Mouse (Mus musculus) limb, embryonic 15.5 days (tissue): ENCODE measurements around the gene Aldh1a3. TPM values are rescaled to one million over a fixed set of nuclear protein-coding genes. Genes with fewer than 3 reads are reported as not detected.

Experiments
- ATAC-seq: fragments of 200-750 bp; cut with Nextera tagmentation; 2 replicates; pipeline ENCODE4 v1.8.0; 2017; ENCODE audit warnings: low read depth, moderate TSS enrichment; ENCODE audit not compliant: insufficient number of reproducible peaks, low FRiP score, low TSS enrichment
- H3K27ac ChIP-seq: fragments of 300-500 bp; sonication (generic); 2 replicates; pipeline ENCODE4 v1.5.1; 2015; ENCODE audit warnings: moderate library complexity, mild to moderate bottlenecking, inconsistent platforms
- H3K27me3 ChIP-seq: fragments of 300-500 bp; sonication (generic); 2 replicates; pipeline ENCODE4 v1.6.1; 2015; ENCODE audit warnings: inconsistent platforms
- H3K36me3 ChIP-seq: fragments of 300-500 bp; sonication (generic); 2 replicates; pipeline ENCODE4 v1.6.1; 2015; ENCODE audit warnings: inconsistent platforms
- H3K4me1 ChIP-seq: fragments of 300-500 bp; sonication (generic); 2 replicates; pipeline ENCODE4 v1.6.1; 2015; ENCODE audit warnings: inconsistent platforms
- H3K4me2 ChIP-seq: fragments of 300-500 bp; sonication (generic); 2 replicates; pipeline ENCODE4 v1.6.1; 2015; ENCODE audit warnings: mild to moderate bottlenecking, inconsistent platforms
- H3K4me3 ChIP-seq: fragments of 300-500 bp; sonication (generic); 2 replicates; pipeline ENCODE4 v1.5.1; 2015; ENCODE audit warnings: mild to moderate bottlenecking, inconsistent platforms
- H3K9ac ChIP-seq: fragments of 300-500 bp; sonication (generic); 2 replicates; pipeline ENCODE4 v1.6.1; 2015; ENCODE audit warnings: inconsistent platforms
- H3K9me3 ChIP-seq: fragments of 300-500 bp; sonication (generic); 2 replicates; pipeline ENCODE4 v1.6.1; 2016; ENCODE audit warnings: inconsistent platforms
- WGBS: fragments of 180-500 bp; shearing (Covaris S2); methylation state at CpG from one replicate; pipeline ENCODE4 v1.1.7; 2015; 5-methylcytosine and 5-hydroxymethylcytosine counted together
- polyA plus RNA-seq: library from polyadenylated mRNA; unstranded; fragments of >200 nt; fragmentation: Nextera tagmentation; extraction: Ambion mirVana; gene quantifications from 2 replicates; pipeline ENCODE4 v1.2.1, GENCODE M21; 2015

The Aldh1a3 gene
- polyA plus RNA-seq, 1 experiment from 2014 or later: 9.4 TPM

- 96% methylated on average over 11 of the region's 11 CpGs for WGBS
- H3K4me2 ChIP-seq: no peak overlapping the region
- ATAC-seq: no peak
- no peak overlapping the region for H3K27ac ChIP-seq
- H3K27me3 ChIP-seq: no peaks in the 10 kb centered on the region
- peaks cover 6% of the 10 kb centered on the region; the same call in 1 of the 2 replicates for H3K4me1 ChIP-seq
- H3K36me3 ChIP-seq: peaks cover 16% of the 10 kb centered on the region
- no peaks in the 10 kb centered on the region for H3K9me3 ChIP-seq
- no peak overlapping the region for H3K9ac ChIP-seq
- H3K4me3 ChIP-seq: no peak overlapping the region
Measured at GRCm38 (mm10) chr7:66364491-66364890, 62.8 kb downstream of the Aldh1a3 start.

- Histone ChIP-seq H3K27ac (no peak overlapping the region), H3K9ac (no peak overlapping the region), H3K4me2 (no peak overlapping the region), H3K9me3 (no peaks in the 10 kb centered on the region), H3K27me3 (no peaks in the 10 kb centered on the region), H3K36me3 (peaks cover 17% of the 10 kb centered on the region), H3K4me1 (no peaks in the 10 kb centered on the region), H3K4me3 (no peak overlapping the region)
- WGBS: 84% methylated on average over 4 of the region's 4 CpGs
- ATAC-seq: no peak
Measured at GRCm38 (mm10) chr7:66359044-66359443, 68.3 kb downstream of the Aldh1a3 start.

GRCm38 (mm10) chr7:66358461-66358860, 68.9 kb downstream of the Aldh1a3 start:
- H3K4me1 ChIP-seq: no peaks in the 10 kb centered on the region
- WGBS: 88% methylated on average over 3 of the region's 3 CpGs
- no peak for ATAC-seq

GRCm38 (mm10) chr7:66355791-66356522, 71.4 kb downstream of the Aldh1a3 start:
- no peaks in the 10 kb centered on the region for H3K4me1 ChIP-seq
- H3K4me3 ChIP-seq: no peak overlapping the region
- H3K36me3 ChIP-seq: peaks cover 11% of the 10 kb centered on the region
- H3K4me2 ChIP-seq: no peak overlapping the region
- WGBS: 91% methylated on average over 8 of the region's 8 CpGs
- H3K27ac ChIP-seq: no peak overlapping the region
- ATAC-seq: no peak
- H3K9me3 ChIP-seq: no peaks in the 10 kb centered on the region
- H3K9ac ChIP-seq: no peak overlapping the region
- H3K27me3 ChIP-seq: no peaks in the 10 kb centered on the region

More at GRCm38 (mm10) chr7:66358461-66358860, 68.9 kb downstream of the Aldh1a3 start:
- Histone ChIP-seq H3K4me3 (no peak overlapping the region), H3K4me2 (no peak overlapping the region), H3K9me3 (no peaks in the 10 kb centered on the region), H3K9ac (no peak overlapping the region), H3K27me3 (no peaks in the 10 kb centered on the region), H3K27ac (no peak overlapping the region), H3K36me3 (peaks cover 17% of the 10 kb centered on the region)

- 36% methylated on average over 3 of the region's 3 CpGs for WGBS
- Histone ChIP-seq H3K27me3 (no peaks in the 10 kb centered on the region), H3K27ac (no peak overlapping the region), H3K36me3 (peaks cover 5% of the 10 kb centered on the region; the same call in 1 of the 2 replicates), H3K4me3 (no peak overlapping the region), H3K4me1 (0 out of 2 replicates have a peak, but pooled peaks cover 2% of the 10 kb centered on the region), H3K9me3 (no peaks in the 10 kb centered on the region), H3K4me2 (no peak overlapping the region), H3K9ac (no peak overlapping the region)
- no peak for ATAC-seq
Measured at GRCm38 (mm10) chr7:66354911-66355310, 72.4 kb downstream of the Aldh1a3 start.

- 76% methylated on average over 4 of the region's 4 CpGs for WGBS
- no peak for ATAC-seq
- Histone ChIP-seq H3K27me3 (no peaks in the 10 kb centered on the region), H3K27ac (no peak overlapping the region), H3K4me2 (no peak overlapping the region), H3K9me3 (no peaks in the 10 kb centered on the region), H3K4me3 (no peak overlapping the region), H3K36me3 (no peaks in the 10 kb centered on the region), H3K4me1 (0 out of 2 replicates have a peak, but pooled peaks cover 2% of the 10 kb centered on the region), H3K9ac (no peak overlapping the region)
Measured at GRCm38 (mm10) chr7:66351074-66351473, 76.2 kb downstream of the Aldh1a3 start.

GRCm38 (mm10) chr7:66349670-66350069, 77.6 kb downstream of the Aldh1a3 start:
- Histone ChIP-seq H3K27me3 (no peaks in the 10 kb centered on the region), H3K4me1 (0 out of 2 replicates have a peak, but pooled peaks cover 2% of the 10 kb centered on the region), H3K9me3 (no peaks in the 10 kb centered on the region), H3K4me2 (no peak overlapping the region), H3K4me3 (no peak overlapping the region), H3K9ac (no peak overlapping the region), H3K27ac (no peak overlapping the region), H3K36me3 (no peaks in the 10 kb centered on the region)
- ATAC-seq: no peak
- 50% methylated on average over 11 of the region's 11 CpGs for WGBS

GRCm38 (mm10) chr7:66348588-66348987, 78.7 kb downstream of the Aldh1a3 start:
- Histone ChIP-seq H3K36me3 (no peaks in the 10 kb centered on the region), H3K4me3 (no peak overlapping the region), H3K27ac (no peak overlapping the region), H3K9me3 (no peaks in the 10 kb centered on the region), H3K9ac (no peak overlapping the region), H3K4me1 (0 out of 2 replicates have a peak, but pooled peaks cover 2% of the 10 kb centered on the region), H3K4me2 (no peak overlapping the region), H3K27me3 (no peaks in the 10 kb centered on the region)
- ATAC-seq: no peak
- 79% methylated on average over 10 of the region's 10 CpGs for WGBS

GRCm38 (mm10) chr7:66346959-66347663, 80.2 kb downstream of the Aldh1a3 start:
- Histone ChIP-seq H3K36me3 (no peaks in the 10 kb centered on the region), H3K27ac (no peak overlapping the region), H3K4me3 (no peak overlapping the region), H3K27me3 (no peaks in the 10 kb centered on the region), H3K4me1 (peaks cover 2% of the 10 kb centered on the region; the same call in 1 of the 2 replicates), H3K4me2 (no peak overlapping the region), H3K9me3 (no peaks in the 10 kb centered on the region), H3K9ac (no peak overlapping the region)
- ATAC-seq: no peak
- 46% methylated on average over 9 of the region's 9 CpGs for WGBS

- H3K36me3 ChIP-seq: peaks cover 6% of the 10 kb centered on the region; the same call in 1 of the 2 replicates
- H3K4me2 ChIP-seq: no peak overlapping the region
- WGBS: 59% methylated on average over 5 of the region's 5 CpGs
- H3K4me3 ChIP-seq: no peak overlapping the region
- peaks cover 8% of the 10 kb centered on the region for H3K4me1 ChIP-seq
- H3K27ac ChIP-seq: no peak overlapping the region
- H3K9ac ChIP-seq: no peak overlapping the region
- no peaks in the 10 kb centered on the region for H3K27me3 ChIP-seq
- H3K9me3 ChIP-seq: no peaks in the 10 kb centered on the region
- no peak for ATAC-seq
Measured at GRCm38 (mm10) chr7:66343307-66343706, 84.0 kb downstream of the Aldh1a3 start.

GRCm38 (mm10) chr7:66342831-66343230, 84.5 kb downstream of the Aldh1a3 start:
- H3K4me2 ChIP-seq: no peak overlapping the region
- ATAC-seq: no peak
- peaks cover 8% of the 10 kb centered on the region for H3K4me1 ChIP-seq
- H3K9me3 ChIP-seq: no peaks in the 10 kb centered on the region
- H3K4me3 ChIP-seq: no peak overlapping the region
- H3K27ac ChIP-seq: no peak overlapping the region
- no peak overlapping the region for H3K9ac ChIP-seq
- peaks cover 6% of the 10 kb centered on the region; the same call in 1 of the 2 replicates for H3K36me3 ChIP-seq
- WGBS: 81% methylated on average over 6 of the region's 6 CpGs
- no peaks in the 10 kb centered on the region for H3K27me3 ChIP-seq

GRCm38 (mm10) chr7:66342323-66342722, 85.0 kb downstream of the Aldh1a3 start:
- Histone ChIP-seq H3K27ac (no peak overlapping the region), H3K4me1 (peaks cover 8% of the 10 kb centered on the region), H3K4me2 (no peak overlapping the region), H3K9ac (no peak overlapping the region), H3K9me3 (no peaks in the 10 kb centered on the region), H3K4me3 (no peak overlapping the region), H3K36me3 (peaks cover 6% of the 10 kb centered on the region; the same call in 1 of the 2 replicates), H3K27me3 (no peaks in the 10 kb centered on the region)
- WGBS: 44% methylated on average over 4 of the region's 4 CpGs
- ATAC-seq: no peak
